Comparison of ENCODE assay signal across 8 mouse cellular contexts in the genomic region with DNA sequence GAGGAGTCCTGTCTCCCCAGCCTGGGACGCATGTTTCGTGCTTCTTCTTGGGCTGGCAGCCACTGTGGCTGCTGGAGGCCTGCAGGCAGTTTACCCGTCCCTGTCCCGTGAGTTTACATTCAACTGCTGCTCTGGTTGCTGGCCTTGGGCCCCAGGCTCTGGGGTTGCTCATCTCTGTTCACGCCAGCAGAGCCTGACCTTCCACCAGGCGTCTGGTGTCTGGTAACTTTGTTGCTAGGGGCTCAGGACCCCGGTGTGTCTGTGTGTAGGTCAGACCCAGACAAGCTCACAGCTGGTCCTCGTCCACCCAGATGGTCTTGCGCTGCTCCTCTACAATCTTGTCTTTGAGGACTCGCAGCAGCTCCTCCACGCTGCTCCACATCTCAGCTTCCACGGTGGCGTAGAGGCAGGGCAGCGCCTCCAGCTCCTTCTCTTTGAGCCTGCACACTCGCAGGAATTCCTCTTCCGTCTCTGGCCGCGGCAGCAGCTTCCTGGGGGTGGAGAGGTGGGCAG. TPM values are rescaled to one million over a fixed set of nuclear protein-coding genes. Genes with fewer than 3 reads are reported as not detected.
DNase-seq lines count a peak whose midpoint lies in the region; ATAC-seq lines count a peak whose summit lies in the region.

No protein-coding gene starts in this region.

- peak overlapping the region; percentile 71 for H3K27ac ChIP-seq in kidney, embryonic 15.5 days
- no peak overlapping the region for H3K27ac ChIP-seq in liver, embryonic 15.5 days (replicated peaks)

- peaks cover 47% of the 10 kb centered on the region for H3K4me1 ChIP-seq in kidney, embryonic 15.5 days
- peaks cover 12% of the 10 kb centered on the region; the same call in 1 of the 2 replicates for H3K4me1 ChIP-seq in liver, embryonic 15.5 days (replicated peaks)

- peak overlapping the region; percentile 51 for H3K4me2 ChIP-seq in kidney, embryonic 15.5 days
- peak overlapping the region; percentile 33 for H3K4me2 ChIP-seq in liver, embryonic 15.5 days

- peak overlapping the region; percentile 23 for H3K4me3 ChIP-seq in kidney, embryonic 15.5 days (replicated peaks)
- no peak overlapping the region for H3K4me3 ChIP-seq in liver, embryonic 15.5 days (replicated peaks)

- no peak for DNase-seq in kidney, adult 18-20 months
- DNase-seq in brain, adult 2 months (ENCODE audit: low read depth, low spot score): peak; percentile 48
- peak; percentile 23 for DNase-seq in heart, postnatal 4 days
- DNase-seq in retina, embryonic 14.5 days (ENCODE audit: low spot score): peak; percentile 71

- 6% methylated on average over 18 of the region's 18 CpGs for WGBS in kidney, embryonic 15.5 days
- WGBS in liver, embryonic 15.5 days (ENCODE audit: insufficient replicate concordance): 13% methylated on average over 18 of the region's 18 CpGs

- peak; percentile 48 for ATAC-seq in kidney, embryonic 15.5 days (replicated peaks; ENCODE audit: low FRiP score)
- no peak for ATAC-seq in liver, embryonic 15.5 days (ENCODE audit: insufficient read depth)
- no peak for ATAC-seq in cerebellum, adult (ENCODE audit: insufficient number of reproducible peaks, low FRiP score, low TSS enrichment)
- ATAC-seq in megakaryocyte-erythroid progenitor cell, adult 5-6 weeks (replicated peaks; ENCODE audit: low FRiP score, low TSS enrichment, poor library complexity, severe bottlenecking): no peak

- H3K9ac ChIP-seq in kidney, embryonic 15.5 days: peak overlapping the region; percentile 7; the same call in 1 of the 2 replicates
- no peak overlapping the region for H3K9ac ChIP-seq in liver, embryonic 15.5 days

- no peaks in the 10 kb centered on the region for H3K27me3 ChIP-seq in kidney, embryonic 15.5 days
- no peaks in the 10 kb centered on the region for H3K27me3 ChIP-seq in liver, embryonic 15.5 days

- no peaks in the 10 kb centered on the region for H3K9me3 ChIP-seq in kidney, embryonic 15.5 days (replicated peaks)
- H3K9me3 ChIP-seq in liver, embryonic 15.5 days (replicated peaks): no peaks in the 10 kb centered on the region

- no peaks in the 10 kb centered on the region for H3K36me3 ChIP-seq in kidney, embryonic 15.5 days
- H3K36me3 ChIP-seq in liver, embryonic 15.5 days (replicated peaks): no peaks in the 10 kb centered on the region

RNA-seq across cellular contexts. Expression of a gene that starts 42.9 kb away (rescaled TPM):
- 15.9 and 16.1 TPM in 2 replicates for polyA plus RNA-seq in kidney, embryonic 15.5 days (2015; fragmentation: Nextera tagmentation; extraction: Ambion mirVana)
- total RNA-seq in heart, postnatal 4 days (2021): 10 to 100 TPM; 85.9 to 86.8 TPM
- 14.1 and 18.9 TPM in 2 replicates for polyA plus RNA-seq in liver, embryonic 15.5 days (2015; fragmentation: Nextera tagmentation; extraction: Ambion mirVana)
- 54.8 and 74.3 TPM in 2 replicates for total RNA-seq in megakaryocyte-erythroid progenitor cell, adult 5-6 weeks (2014; fragmentation: Nextera tagmentation)
- total RNA-seq in megakaryocyte-erythroid progenitor cell, adult 5-6 weeks (2017): 27.8 and 37.6 TPM in 2 replicates
